Mouse (Mus musculus): ENCODE results near the gene Tekt2. TPM values are rescaled to one million over a fixed set of nuclear protein-coding genes. Genes with fewer than 3 reads are reported as not detected.
A peak's percentile ranks its signal among the peaks of the same experiment; 100 is the strongest.

Gene Tekt2
- 0.35 and 0.98 TPM in 2 replicates for polyA plus RNA-seq (2016; fragmentation: Nextera tagmentation; extraction: Ambion mirVana)

GRCm38 (mm10) chr4:126325281-126325861, at the start of gene Tekt2:
Gene Tekt2 (minus strand): TSS chr4:126325688.
- no peak within 1 kb of the TSS for H3K27ac ChIP-seq
- 7% methylated on average over 23 of the region's 23 CpGs for WGBS

GRCm38 (mm10) chr4:126371497-126371896, 46.0 kb upstream of the Tekt2 start:
- H3K27ac ChIP-seq = no peak overlapping the region
- 93% methylated on average over 9 of the region's 9 CpGs for WGBS
- H3K4me1 ChIP-seq = no peaks in the 10 kb centered on the region
- no peaks in the 10 kb centered on the region for H3K27me3 ChIP-seq (ENCODE audit: low read depth, poor library complexity, severe bottlenecking)
- no peak overlapping the region for H3K4me3 ChIP-seq
- peaks cover 29% of the 10 kb centered on the region for H3K36me3 ChIP-seq
- no peak for DNase-seq (ENCODE audit: low spot score)
- no peaks in the 10 kb centered on the region for H3K9me3 ChIP-seq (replicated peaks)

More at GRCm38 (mm10) chr4:126325281-126325861, at the start of gene Tekt2:
- H3K36me3 ChIP-seq = no peaks in the 10 kb centered on the region
- H3K4me3 ChIP-seq = peak within 1 kb of the TSS; percentile 17
- H3K9me3 ChIP-seq (replicated peaks) = no peaks in the 10 kb centered on the region
- no peak for DNase-seq (ENCODE audit: low spot score)
- peaks cover 45% of the 10 kb centered on the region for H3K27me3 ChIP-seq (ENCODE audit: low read depth, poor library complexity, severe bottlenecking)
- H3K4me1 ChIP-seq = peaks cover 20% of the 10 kb centered on the region

GRCm38 (mm10) chr4:126360069-126360468, 34.6 kb upstream of the Tekt2 start:
- 96% methylated on average over 1 of the region's 1 CpGs for WGBS
- H3K9me3 ChIP-seq (replicated peaks) = no peaks in the 10 kb centered on the region
- no peaks in the 10 kb centered on the region for H3K4me1 ChIP-seq
- no peaks in the 10 kb centered on the region for H3K27me3 ChIP-seq (ENCODE audit: low read depth, poor library complexity, severe bottlenecking)
- no peak overlapping the region for H3K27ac ChIP-seq
- peaks cover 61% of the 10 kb centered on the region for H3K36me3 ChIP-seq
- no peak overlapping the region for H3K4me3 ChIP-seq
- no peak for DNase-seq (ENCODE audit: low spot score)

GRCm38 (mm10) chr4:126343451-126343850, 18.0 kb upstream of the Tekt2 start:
- H3K27ac ChIP-seq = no peak overlapping the region
- DNase-seq (ENCODE audit: low spot score) = no peak
- H3K9me3 ChIP-seq (replicated peaks) = no peaks in the 10 kb centered on the region

GRCm38 (mm10) chr4:126339461-126339860, 14.0 kb upstream of the Tekt2 start:
- WGBS = 69% methylated on average over 4 of the region's 4 CpGs
- Histone ChIP-seq H3K4me1 (peaks cover 14% of the 10 kb centered on the region), H3K27me3 (ENCODE audit: low read depth, poor library complexity, severe bottlenecking) (no peaks in the 10 kb centered on the region), H3K9me3 (replicated peaks) (no peaks in the 10 kb centered on the region), H3K27ac (no peak overlapping the region), H3K4me3 (no peak overlapping the region), H3K36me3 (peaks cover 5% of the 10 kb centered on the region; the same call in 1 of the 2 replicates)
- no peak for DNase-seq (ENCODE audit: low spot score)

More at GRCm38 (mm10) chr4:126343451-126343850, 18.0 kb upstream of the Tekt2 start:
- Histone ChIP-seq H3K27me3 (ENCODE audit: low read depth, poor library complexity, severe bottlenecking) (no peaks in the 10 kb centered on the region), H3K4me3 (no peak overlapping the region), H3K36me3 (peaks cover 28% of the 10 kb centered on the region), H3K4me1 (peaks cover 8% of the 10 kb centered on the region)
- 85% methylated on average over 4 of the region's 4 CpGs for WGBS

GRCm38 (mm10) chr4:126332358-126332757, 6.9 kb upstream of the Tekt2 start:
- Histone ChIP-seq H3K27me3 (ENCODE audit: low read depth, poor library complexity, severe bottlenecking) (no peaks in the 10 kb centered on the region), H3K27ac (no peak overlapping the region), H3K9me3 (replicated peaks) (no peaks in the 10 kb centered on the region), H3K4me3 (no peak overlapping the region), H3K36me3 (no peaks in the 10 kb centered on the region), H3K4me1 (peaks cover 10% of the 10 kb centered on the region)
- no peak for DNase-seq (ENCODE audit: low spot score)
- 47% methylated on average over 3 of the region's 3 CpGs for WGBS

- Histone ChIP-seq H3K4me3 (no peak overlapping the region), H3K36me3 (no peaks in the 10 kb centered on the region), H3K9me3 (replicated peaks) (no peaks in the 10 kb centered on the region), H3K27me3 (ENCODE audit: low read depth, poor library complexity, severe bottlenecking) (no peaks in the 10 kb centered on the region), H3K4me1 (peaks cover 10% of the 10 kb centered on the region), H3K27ac (no peak overlapping the region)
- no peak for DNase-seq (ENCODE audit: low spot score)
- WGBS = 78% methylated on average over 1 of the region's 1 CpGs
Observed at GRCm38 (mm10) chr4:126331751-126332150, 6.3 kb upstream of the Tekt2 start.

GRCm38 (mm10) chr4:126330295-126330694, 4.8 kb upstream of the Tekt2 start:
- WGBS = 89% methylated on average over 4 of the region's 4 CpGs
- Histone ChIP-seq H3K36me3 (no peaks in the 10 kb centered on the region), H3K9me3 (replicated peaks) (no peaks in the 10 kb centered on the region), H3K4me3 (no peak overlapping the region), H3K27ac (no peak overlapping the region), H3K4me1 (peaks cover 13% of the 10 kb centered on the region), H3K27me3 (ENCODE audit: low read depth, poor library complexity, severe bottlenecking) (peaks cover 11% of the 10 kb centered on the region)
- DNase-seq (ENCODE audit: low spot score) = no peak

- no peak overlapping the region for H3K4me3 ChIP-seq
- H3K27ac ChIP-seq = no peak overlapping the region
- 24% methylated on average over 6 of the region's 6 CpGs for WGBS
- peaks cover 15% of the 10 kb centered on the region for H3K4me1 ChIP-seq
- no peaks in the 10 kb centered on the region for H3K9me3 ChIP-seq (replicated peaks)
- no peak for DNase-seq (ENCODE audit: low spot score)
- no peaks in the 10 kb centered on the region for H3K36me3 ChIP-seq
- peaks cover 45% of the 10 kb centered on the region for H3K27me3 ChIP-seq (ENCODE audit: low read depth, poor library complexity, severe bottlenecking)
Observed at GRCm38 (mm10) chr4:126326036-126326435, 548 bp upstream of the Tekt2 start.

GRCm38 (mm10) chr4:126324861-126325260, 627 bp downstream of the Tekt2 start:
- 25% methylated on average over 13 of the region's 13 CpGs for WGBS

GRCm38 (mm10) chr4:126322646-126323045, 2.8 kb downstream of the Tekt2 start:
- Histone ChIP-seq H3K36me3 (peaks cover 23% of the 10 kb centered on the region), H3K4me3 (no peak overlapping the region), H3K4me1 (peaks cover 23% of the 10 kb centered on the region), H3K27me3 (ENCODE audit: low read depth, poor library complexity, severe bottlenecking) (peaks cover 45% of the 10 kb centered on the region), H3K27ac (no peak overlapping the region), H3K9me3 (replicated peaks) (no peaks in the 10 kb centered on the region)
- 93% methylated on average over 13 of the region's 13 CpGs for WGBS
- DNase-seq (ENCODE audit: low spot score) = no peak

More at GRCm38 (mm10) chr4:126324861-126325260, 627 bp downstream of the Tekt2 start:
- H3K4me1 ChIP-seq = peaks cover 23% of the 10 kb centered on the region
- no peak overlapping the region for H3K27ac ChIP-seq
- peaks cover 45% of the 10 kb centered on the region for H3K27me3 ChIP-seq (ENCODE audit: low read depth, poor library complexity, severe bottlenecking)
- H3K9me3 ChIP-seq (replicated peaks) = no peaks in the 10 kb centered on the region
- H3K4me3 ChIP-seq = peak overlapping the region; percentile 17; the same call in 1 of the 2 replicates
- peaks cover under 1% of the 10 kb centered on the region; the same call in 1 of the 2 replicates for H3K36me3 ChIP-seq
- DNase-seq (ENCODE audit: low spot score) = peak; percentile 31

- Histone ChIP-seq H3K4me3 (peak overlapping the region; percentile 83), H3K27ac (peak overlapping the region; percentile 91; the same call in 1 of the 2 replicates), H3K27me3 (ENCODE audit: low read depth, poor library complexity, severe bottlenecking) (peaks cover 45% of the 10 kb centered on the region), H3K4me1 (peaks cover 23% of the 10 kb centered on the region), H3K36me3 (peaks cover 30% of the 10 kb centered on the region), H3K9me3 (replicated peaks) (no peaks in the 10 kb centered on the region)
- no peak for DNase-seq (ENCODE audit: low spot score)
- 53% methylated on average over 28 of the region's 28 CpGs for WGBS
Observed at GRCm38 (mm10) chr4:126321854-126322511, 3.5 kb downstream of the Tekt2 start.

GRCm38 (mm10) chr4:126321111-126321853, 4.2 kb downstream of the Tekt2 start, which contains the start of gene Adprhl2:
Gene Adprhl2 (minus strand): TSS chr4:126321703.
- 1% methylated on average over 80 of the region's 80 CpGs for WGBS

More at GRCm38 (mm10) chr4:126321111-126321853, 4.2 kb downstream of the Tekt2 start, which contains the start of gene Adprhl2:
- Histone ChIP-seq H3K27me3 (ENCODE audit: low read depth, poor library complexity, severe bottlenecking) (peaks cover 42% of the 10 kb centered on the region), H3K4me1 (peaks cover 23% of the 10 kb centered on the region), H3K4me3 (peak within 1 kb of the TSS; percentile 83), H3K9me3 (replicated peaks) (no peaks in the 10 kb centered on the region), H3K36me3 (peaks cover 37% of the 10 kb centered on the region), H3K27ac (peak within 1 kb of the TSS; percentile 91)
- DNase-seq (ENCODE audit: low spot score) = peak; percentile 100
